Mouse (Mus musculus) adrenal gland, adult 18-20 months (tissue): ENCODE measurements at regions not wholly inside any gene's neighbourhood (a gene's known extent, or its start where the extent isn't known, plus 50 kb on each side); places are given as distances from the start of the nearest gene placed in this dataset.

Experiments
- DNase-seq, 2 experiments: peaks; one replicate each; pipeline ENCODE4 v3.0.0; 2021 to 2022; ENCODE audit warnings: low spot score in 2 of 2

DNA sequence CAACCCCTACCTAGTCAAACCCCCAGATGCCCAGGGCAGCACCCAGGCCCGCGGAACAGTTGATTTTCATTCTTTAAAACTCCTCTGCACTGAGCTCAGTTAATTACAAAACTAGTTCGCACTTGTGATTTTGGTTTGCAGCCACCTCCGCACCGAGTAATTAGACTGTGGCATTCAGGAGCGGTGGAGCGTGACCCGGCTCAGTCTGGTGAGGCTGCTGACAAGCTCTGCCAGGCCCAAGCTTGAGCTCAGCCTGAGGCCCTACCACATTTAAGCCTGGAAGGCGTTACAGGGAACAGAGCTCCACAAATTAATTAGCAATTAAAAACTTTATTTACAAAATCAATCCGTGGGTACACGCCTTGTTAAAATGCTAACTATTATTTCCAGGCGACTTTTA, 132.0 kb upstream of the Zdhhc25 start:
- no peak for DNase-seq

GRCm38 (mm10) chr15:88468810-88469209, 131.3 kb upstream of the Zdhhc25 start:
- peak; percentile 19 to 36 for DNase-seq

GRCm38 (mm10) chr15:88469508-88470455, 130.3 kb upstream of the Zdhhc25 start:
- no peak for DNase-seq

GRCm38 (mm10) chr15:88472351-88473100, 127.6 kb upstream of the Zdhhc25 start:
- DNase-seq, result no peak

DNA sequence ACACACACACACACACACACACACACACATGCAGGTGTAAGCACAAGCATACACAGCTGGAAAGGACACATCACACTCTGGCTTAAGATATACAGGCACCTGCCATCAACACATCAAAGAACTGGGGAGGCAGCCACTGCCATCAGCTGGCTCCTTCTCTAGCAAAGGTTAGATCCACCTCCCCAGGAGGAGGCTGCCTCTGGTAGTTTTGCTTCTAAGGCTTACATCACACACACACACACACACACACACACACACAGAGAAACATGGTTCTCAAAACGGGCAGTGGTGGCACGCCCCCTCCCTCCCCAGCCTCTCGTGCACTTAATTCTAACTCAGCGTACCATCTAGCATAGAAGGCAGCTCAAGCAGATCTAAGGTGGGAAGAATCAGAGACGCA, 126.9 kb upstream of the Zdhhc25 start:
- DNase-seq, result no peak

- no peak for DNase-seq
These were observed 116.6 kb upstream of the Zdhhc25 start for GRCm38 (mm10) chr15:88483471-88483870.

GRCm38 (mm10) chr15:88489715-88490114, 110.4 kb upstream of the Zdhhc25 start:
- DNase-seq, result no peak

DNA sequence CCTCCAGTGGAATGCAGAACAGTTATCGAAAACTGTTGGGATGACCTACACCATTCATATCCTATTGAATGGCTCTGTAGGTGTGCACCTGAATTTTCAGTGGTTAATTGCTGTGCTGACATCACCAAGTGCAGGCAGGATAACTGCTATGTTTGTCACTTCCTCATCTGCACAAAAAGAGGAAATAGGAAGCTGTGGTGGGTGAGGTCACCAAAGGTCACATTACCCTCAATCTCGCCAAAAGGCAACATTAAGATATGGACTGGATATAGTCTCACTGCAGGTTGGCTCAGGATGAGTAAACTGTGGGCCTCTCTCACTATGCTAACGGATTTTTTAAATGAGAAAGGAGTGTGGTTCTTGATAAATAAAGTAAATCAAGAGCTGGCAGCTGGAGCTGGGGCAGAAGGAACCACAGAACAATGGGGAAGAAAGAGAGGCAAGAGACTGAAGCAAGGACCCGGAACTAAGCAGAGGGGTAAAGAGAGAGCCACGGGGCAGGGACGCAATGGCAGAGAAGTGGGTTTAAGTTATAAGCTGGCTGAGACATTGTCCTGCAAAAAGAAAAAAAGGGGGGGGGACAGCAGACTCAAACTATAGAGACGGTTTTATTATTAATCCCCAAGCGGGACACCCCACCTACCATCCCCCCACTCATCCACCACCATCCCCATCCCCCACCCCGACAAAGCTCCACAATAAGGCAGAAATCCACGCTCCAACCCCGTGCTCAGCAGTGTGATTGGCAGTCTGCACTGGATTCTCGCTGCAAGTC, 109.6 kb upstream of the Zdhhc25 start:
- DNase-seq, result no peak

DNA sequence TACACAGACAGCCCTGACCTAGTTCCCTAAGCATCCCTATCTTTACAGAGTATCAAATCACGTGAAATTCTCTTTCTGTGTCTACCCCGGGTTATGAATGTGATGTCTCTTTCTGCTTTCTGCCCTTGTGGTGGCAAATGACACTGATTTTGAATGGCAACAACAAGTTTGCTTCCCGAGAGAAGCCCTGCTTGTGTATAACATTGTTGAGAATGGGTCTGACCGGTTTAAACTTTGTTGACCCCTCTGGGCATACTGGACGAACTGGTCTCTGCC, 109.1 kb upstream of the Zdhhc25 start:
- no peak for DNase-seq

- no peak for DNase-seq
These were observed 102.1 kb upstream of the Zdhhc25 start for GRCm38 (mm10) chr15:88497957-88498356.

DNA sequence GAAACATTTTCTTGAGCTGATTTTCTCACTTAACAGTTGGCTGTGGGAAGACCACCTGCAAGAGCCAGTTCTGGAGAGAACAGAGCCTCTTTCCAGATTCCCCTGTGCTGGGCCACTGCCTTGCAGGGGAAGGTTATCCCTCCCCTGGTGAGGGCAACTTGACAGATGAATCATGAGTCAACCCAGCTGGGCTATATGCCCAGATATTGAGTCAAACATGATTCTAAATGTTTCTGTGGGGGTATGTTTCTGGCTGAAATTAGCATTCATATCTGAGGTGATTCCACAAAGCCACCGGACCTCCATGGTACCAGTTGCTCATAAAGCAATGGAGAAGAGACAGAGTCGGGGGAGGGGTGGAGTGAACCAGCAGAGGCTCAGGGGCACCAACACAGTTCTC, 97.8 kb upstream of the Zdhhc25 start:
- DNase-seq, result peak in 1 of 2 experiments; percentile 36

DNA sequence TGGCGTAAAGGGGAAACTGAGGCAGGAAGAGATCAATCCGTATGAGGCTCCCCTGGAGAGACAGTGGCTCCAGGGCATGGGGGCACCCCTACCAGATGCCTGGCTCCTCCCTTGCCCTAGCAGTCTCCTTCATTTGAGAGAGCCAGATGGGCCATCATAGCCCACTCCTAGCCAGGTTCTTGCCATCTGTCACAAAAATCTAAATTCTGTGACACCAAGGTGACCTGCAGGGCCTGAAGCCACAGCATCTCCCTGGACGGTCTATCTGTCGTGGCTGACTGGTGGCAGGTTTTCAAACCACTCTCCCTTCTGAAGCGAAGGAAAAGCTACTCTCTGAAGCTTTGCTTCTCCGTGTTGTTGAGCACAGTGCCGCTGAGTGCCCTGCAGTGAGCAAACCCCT, 96.2 kb upstream of the Zdhhc25 start:
- DNase-seq, result no peak

GRCm38 (mm10) chr15:88505491-88506119, 94.5 kb upstream of the Zdhhc25 start:
- DNase-seq, result no peak

- DNase-seq, result no peak
These were observed 92.2 kb upstream of the Zdhhc25 start for GRCm38 (mm10) chr15:88507886-88508285.

DNA sequence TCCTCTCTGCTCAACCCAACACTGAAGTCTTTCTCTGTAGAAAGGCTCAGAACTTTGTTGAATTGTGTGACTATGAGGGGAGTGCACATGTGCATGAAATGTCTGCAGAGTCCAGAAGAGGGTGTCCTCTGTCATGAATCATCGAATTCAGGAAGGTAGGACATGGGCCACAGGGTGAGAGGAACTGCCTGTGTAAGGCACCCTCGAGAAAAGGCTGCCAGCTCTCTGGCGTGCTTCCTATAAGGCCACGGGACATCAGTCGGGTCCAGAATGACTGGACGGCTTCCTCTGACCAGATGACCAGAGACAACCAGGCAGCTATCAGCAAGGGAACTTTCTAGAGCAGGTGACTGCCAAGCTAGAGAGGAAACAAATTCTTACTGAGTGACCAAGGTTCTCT, 91.1 kb upstream of the Zdhhc25 start:
- DNase-seq, result no peak

- DNase-seq, result no peak
These were observed 90.5 kb upstream of the Zdhhc25 start for GRCm38 (mm10) chr15:88509626-88510025.

- DNase-seq, result no peak
These were observed 86.0 kb upstream of the Zdhhc25 start for GRCm38 (mm10) chr15:88514091-88514490.

GRCm38 (mm10) chr15:88531218-88531617, 68.9 kb upstream of the Zdhhc25 start:
- DNase-seq, result no peak

DNA sequence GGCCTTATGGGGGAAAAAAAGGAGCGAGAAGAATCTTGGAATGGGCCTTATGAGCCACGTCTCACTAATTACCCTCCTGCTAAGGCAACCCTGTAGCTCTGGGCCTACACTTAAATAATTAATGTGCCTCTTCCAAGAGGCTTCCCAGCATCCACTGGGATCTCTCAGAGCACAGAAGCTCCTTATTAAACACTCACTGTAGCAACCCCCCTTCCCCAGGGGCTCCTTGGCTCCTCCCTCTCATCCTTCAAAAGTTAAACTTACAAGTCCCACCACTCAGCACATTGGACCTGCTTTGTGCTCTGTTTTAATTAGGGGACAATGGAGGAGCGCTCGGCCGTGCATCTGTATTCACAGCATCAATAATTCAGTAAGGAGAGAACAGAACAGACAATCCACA, 68.1 kb upstream of the Zdhhc25 start:
- no peak for DNase-seq

DNA sequence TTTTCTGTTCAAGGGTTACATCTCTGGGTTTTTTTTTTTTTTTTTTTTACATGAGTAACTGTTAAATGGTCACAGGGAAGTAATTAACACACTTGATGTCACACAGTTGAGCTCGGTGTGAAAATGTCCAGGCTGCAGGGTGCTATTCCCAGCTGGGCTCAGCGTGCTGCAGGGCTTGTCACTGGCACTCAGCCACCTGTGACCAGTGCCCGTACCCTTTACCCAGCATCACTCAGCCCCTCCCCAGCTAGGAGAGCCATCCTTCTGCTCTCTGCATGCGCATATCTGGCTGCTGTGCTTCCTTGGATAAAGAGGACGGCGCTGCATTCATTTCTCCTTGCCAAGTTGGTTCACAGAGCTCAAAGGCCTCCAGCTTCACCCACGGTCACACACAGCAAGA, 66.7 kb upstream of the Zdhhc25 start:
- no peak for DNase-seq

GRCm38 (mm10) chr15:88535516-88535915, 64.6 kb upstream of the Zdhhc25 start:
- DNase-seq, result no peak
